Mouse (Mus musculus) heart, embryonic 12.5 days (tissue): ENCODE results near the gene Rbbp9. TPM values are rescaled to one million over a fixed set of nuclear protein-coding genes. Genes with fewer than 3 reads are reported as not detected.
"Not testable (repeated sequence)": the region's sequence is repeated elsewhere in the genome, so short reads cannot be mapped to it uniquely, and the experiment has no call there.

Experiments
- ATAC-seq: fragments of 200-750 bp; cut with Nextera tagmentation; 2 replicates; pipeline ENCODE4 v1.8.0; 2017; ENCODE audit warnings: moderate TSS enrichment, moderate library complexity; ENCODE audit not compliant: insufficient number of reproducible peaks, low FRiP score
- H3K27ac ChIP-seq: fragments of 300-500 bp; sonication (generic); 2 replicates; pipeline ENCODE4 v1.5.1; 2016; ENCODE audit warnings: mild to moderate bottlenecking, moderate library complexity; ENCODE audit not compliant: poor library complexity, severe bottlenecking
- H3K27me3 ChIP-seq: fragments of 300-500 bp; sonication (generic); replicated peaks from 2 replicates; pipeline ENCODE4 v1.6.1; 2016; ENCODE audit warnings: mild to moderate bottlenecking, moderate library complexity
- H3K36me3 ChIP-seq: fragments of 300-500 bp; sonication (generic); 2 replicates; pipeline ENCODE4 v1.6.1; 2016; ENCODE audit warnings: mild to moderate bottlenecking, moderate library complexity
- H3K4me1 ChIP-seq: fragments of 300-500 bp; sonication (generic); replicated peaks from 2 replicates; pipeline ENCODE4 v1.6.1; 2016; ENCODE audit warnings: mild to moderate bottlenecking
- H3K4me2 ChIP-seq: fragments of 300-500 bp; sonication (generic); 2 replicates; pipeline ENCODE4 v1.6.1; 2016; ENCODE audit warnings: mild to moderate bottlenecking, moderate library complexity
- H3K4me3 ChIP-seq: fragments of 300-500 bp; sonication (generic); 2 replicates; pipeline ENCODE4 v1.5.1; 2016; ENCODE audit warnings: mild to moderate bottlenecking
- H3K9ac ChIP-seq: fragments of 300-500 bp; sonication (generic); 2 replicates; pipeline ENCODE4 v1.6.1; 2016; ENCODE audit warnings: mild to moderate bottlenecking, moderate library complexity
- H3K9me3 ChIP-seq: fragments of 300-500 bp; sonication (generic); replicated peaks from 2 replicates; pipeline ENCODE4 v1.6.1; 2016; ENCODE audit warnings: mild to moderate bottlenecking, moderate library complexity
- WGBS: fragments of 180-500 bp; shearing (Covaris S2); methylation state at CpG from one replicate; pipeline ENCODE4 v1.1.7; 2016; 5-methylcytosine and 5-hydroxymethylcytosine counted together
- polyA plus RNA-seq: library from polyadenylated mRNA; unstranded; fragments of >200 nt; fragmentation: Nextera tagmentation; extraction: Ambion mirVana; gene quantifications from 2 replicates; pipeline ENCODE4 v1.2.1, GENCODE M21; 2016

Gene Rbbp9
- polyA plus RNA-seq = 35.8 and 38.0 TPM in 2 replicates

DNA sequence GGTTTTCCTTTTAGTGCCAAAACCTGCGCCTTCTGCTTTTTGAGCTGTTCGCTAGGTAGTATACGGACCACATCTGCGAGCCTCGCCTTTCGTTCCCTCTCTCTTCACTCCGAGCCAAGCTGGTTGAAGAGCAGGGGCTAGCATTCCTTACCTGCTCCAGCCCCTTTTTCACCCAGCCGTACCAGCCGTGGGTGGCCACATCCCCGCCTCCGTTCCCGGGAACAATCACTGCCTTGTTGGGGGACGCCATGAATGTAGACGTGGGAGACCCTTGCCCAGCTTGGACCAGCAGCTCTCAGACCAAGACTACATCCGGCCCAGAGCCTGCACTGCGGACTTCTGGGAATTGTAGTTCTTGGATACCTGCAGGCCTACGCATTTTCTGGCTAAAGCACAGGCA, at the start of gene Rbbp9:
Gene Rbbp9, minus strand, starts transcription at position 341 of the 400 bp plus-strand sequence.
- peak within 1 kb of the TSS; percentile 67 for H3K4me2 ChIP-seq
- peak; percentile 88 for ATAC-seq
- H3K4me1 ChIP-seq = peaks cover 6% of the 10 kb centered on the region; the same call in 1 of the 2 replicates
- H3K9ac ChIP-seq = peak within 1 kb of the TSS; percentile 80
- H3K27ac ChIP-seq = peak within 1 kb of the TSS; percentile 49; the same call in 1 of the 2 replicates
- H3K27me3 ChIP-seq = no peaks in the 10 kb centered on the region
- H3K9me3 ChIP-seq = no peaks in the 10 kb centered on the region
- peaks cover 20% of the 10 kb centered on the region for H3K36me3 ChIP-seq
- peak within 1 kb of the TSS; percentile 65 for H3K4me3 ChIP-seq
- WGBS = under 1% methylated on average over 17 of the region's 17 CpGs

DNA sequence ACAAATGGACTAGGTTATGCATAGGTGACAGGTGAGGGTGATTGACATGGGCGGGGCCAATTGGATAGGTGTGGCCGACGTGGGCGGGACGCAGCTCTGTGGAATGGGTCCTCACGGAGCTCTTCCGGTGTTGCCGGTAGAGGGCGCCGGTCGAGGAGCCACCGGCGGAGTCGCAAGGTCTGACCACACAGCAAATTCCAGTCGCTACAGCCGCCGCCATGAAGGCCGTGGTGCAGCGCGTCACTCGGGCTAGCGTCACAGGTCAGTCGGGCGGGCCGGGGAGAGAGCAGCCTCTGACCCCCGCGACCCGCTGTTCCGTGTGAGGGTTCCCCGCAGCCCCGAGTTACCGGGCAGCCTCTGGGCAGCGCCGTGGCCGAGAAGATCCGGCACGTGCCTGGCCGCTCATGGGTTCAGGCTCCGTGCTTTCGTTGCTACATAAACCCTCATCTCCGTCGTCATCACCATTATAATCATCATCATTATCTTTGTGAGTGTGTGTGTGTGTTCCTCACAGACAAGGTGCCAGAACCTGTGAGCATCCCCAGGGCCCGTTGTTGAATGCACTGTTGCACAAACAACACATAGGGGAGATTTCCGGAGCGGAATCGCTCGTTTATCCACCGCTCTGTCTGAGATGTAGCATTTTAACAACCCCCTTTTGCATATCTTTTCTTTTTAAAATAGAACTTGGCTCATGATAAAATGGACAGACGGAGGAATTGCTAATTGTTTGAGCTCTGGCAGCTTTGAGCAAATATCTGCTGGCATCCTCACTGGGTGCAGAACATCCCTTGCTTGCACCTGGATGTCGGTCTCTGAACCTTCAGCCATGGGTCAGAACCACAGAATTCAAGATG, 49.4 kb upstream of the Rbbp9 start, which contains the start of gene Dtd1:
Gene Dtd1, plus strand, starts transcription at position 67 of the 857 bp plus-strand sequence.
- peak within 1 kb of the TSS; percentile 86 for H3K9ac ChIP-seq
- H3K27me3 ChIP-seq = no peaks in the 10 kb centered on the region
- no peaks in the 10 kb centered on the region for H3K36me3 ChIP-seq
- peak within 1 kb of the TSS; percentile 77 for H3K4me3 ChIP-seq
- peak; percentile 96 for ATAC-seq
- no peaks in the 10 kb centered on the region for H3K9me3 ChIP-seq
- peak within 1 kb of the TSS; percentile 70 for H3K4me2 ChIP-seq
- H3K27ac ChIP-seq = no peak within 1 kb of the TSS
- 3% methylated on average over 48 of the region's 50 CpGs for WGBS
- no peaks in the 10 kb centered on the region for H3K4me1 ChIP-seq

DNA sequence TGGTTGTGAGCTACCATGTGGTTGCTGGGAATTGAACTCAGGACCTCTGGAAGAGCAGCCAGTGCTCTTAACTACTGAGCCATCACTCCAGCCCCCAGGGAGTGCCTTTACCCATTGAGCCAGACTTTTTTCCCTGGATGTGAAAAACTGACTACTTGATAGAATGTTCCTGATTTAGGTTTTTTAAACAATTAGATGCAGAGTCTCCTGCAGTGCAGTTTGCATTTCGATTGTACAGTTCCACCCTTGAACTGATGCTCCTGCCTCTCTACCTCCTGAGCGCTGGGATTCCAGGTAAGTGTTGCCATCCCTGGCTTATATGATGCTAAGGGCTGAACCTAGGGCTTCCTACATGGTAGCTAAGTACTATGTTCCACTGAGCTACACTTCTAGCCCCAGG, 47.3 kb upstream of the Rbbp9 start:
- H3K27me3 ChIP-seq = no peaks in the 10 kb centered on the region
- H3K9ac ChIP-seq = no peak overlapping the region
- no peak overlapping the region for H3K27ac ChIP-seq
- 74% methylated on average over 2 of the region's 2 CpGs for WGBS
- H3K36me3 ChIP-seq = no peaks in the 10 kb centered on the region
- no peaks in the 10 kb centered on the region for H3K9me3 ChIP-seq
- no peak overlapping the region for H3K4me3 ChIP-seq
- no peak for ATAC-seq
- no peak overlapping the region for H3K4me2 ChIP-seq
- H3K4me1 ChIP-seq = no peaks in the 10 kb centered on the region

DNA sequence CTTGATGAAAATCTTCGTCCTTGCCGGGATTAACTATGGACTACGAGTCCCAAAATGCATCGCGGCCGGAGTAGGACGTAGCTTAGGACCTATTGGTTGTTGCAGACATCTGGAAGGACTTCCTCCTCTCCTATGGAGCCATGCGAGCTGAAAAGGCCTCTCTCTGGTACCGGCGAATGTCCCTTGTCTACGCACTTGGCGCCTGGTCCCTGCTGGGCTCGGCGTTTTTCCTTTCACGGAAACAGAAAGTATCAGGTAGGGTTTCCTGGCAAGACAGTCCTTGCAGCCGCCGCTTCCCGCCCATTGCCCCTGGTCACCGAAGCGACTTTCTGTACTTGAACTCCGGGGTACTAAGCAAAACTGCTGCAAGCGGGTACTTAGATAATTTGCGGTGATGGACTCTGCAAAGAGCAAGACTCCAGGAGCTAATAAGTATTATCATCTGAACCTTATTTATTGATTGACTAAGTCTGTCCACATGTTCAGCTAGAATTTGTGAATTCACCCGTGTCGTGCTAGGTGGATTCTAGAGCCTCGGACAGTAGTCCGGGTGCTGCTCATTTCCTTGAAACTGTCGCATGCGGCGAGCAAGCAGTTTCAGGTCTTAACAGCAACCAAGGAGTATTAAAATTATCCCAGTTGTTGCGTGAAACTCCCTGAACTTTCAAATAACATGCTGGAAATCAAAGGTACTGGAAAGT, 43.4 kb upstream of the Rbbp9 start, which contains the start of gene Smim26:
Gene Smim26, plus strand, starts transcription at position 104 of the 701 bp plus-strand sequence.
- Histone ChIP-seq H3K9ac (peak within 1 kb of the TSS; percentile 73), H3K4me2 (peak within 1 kb of the TSS; percentile 77), H3K4me3 (peak within 1 kb of the TSS; percentile 62), H3K27ac (peak within 1 kb of the TSS; percentile 24; the same call in 1 of the 2 replicates), H3K36me3 (peaks cover 12% of the 10 kb centered on the region), H3K9me3 (no peaks in the 10 kb centered on the region), H3K4me1 (no peaks in the 10 kb centered on the region), H3K27me3 (no peaks in the 10 kb centered on the region)
- WGBS = 1% methylated on average over 31 of the region's 31 CpGs
- peak; percentile 92 for ATAC-seq

DNA sequence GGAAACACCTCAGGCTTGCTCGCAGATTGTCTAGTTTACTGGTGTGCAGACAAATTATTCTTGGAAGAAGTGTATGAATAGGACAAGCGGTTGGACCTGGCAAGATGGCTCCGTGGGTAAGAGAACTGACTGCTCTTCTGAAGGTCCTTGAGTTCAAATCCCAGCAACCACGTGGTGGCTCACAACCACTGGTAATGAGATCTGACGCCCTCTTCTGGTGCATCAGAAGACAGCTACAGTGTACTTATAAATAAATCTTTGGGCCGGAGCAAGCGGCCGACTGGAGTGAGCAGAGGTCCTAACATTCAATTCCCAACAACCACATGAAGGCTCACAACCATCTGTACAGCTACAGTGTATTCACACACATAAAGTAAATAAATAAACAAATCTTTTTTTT, 42.4 kb upstream of the Rbbp9 start:
- H3K4me2 ChIP-seq, H3K4me1 ChIP-seq, H3K27ac ChIP-seq, H3K4me3 ChIP-seq, ATAC-seq, H3K9ac ChIP-seq, H3K9me3 ChIP-seq, H3K27me3 ChIP-seq: not testable (repeated sequence)
- H3K36me3 ChIP-seq = peaks cover 22% of the 10 kb centered on the region
- 66% methylated on average over 8 of the region's 8 CpGs for WGBS

DNA sequence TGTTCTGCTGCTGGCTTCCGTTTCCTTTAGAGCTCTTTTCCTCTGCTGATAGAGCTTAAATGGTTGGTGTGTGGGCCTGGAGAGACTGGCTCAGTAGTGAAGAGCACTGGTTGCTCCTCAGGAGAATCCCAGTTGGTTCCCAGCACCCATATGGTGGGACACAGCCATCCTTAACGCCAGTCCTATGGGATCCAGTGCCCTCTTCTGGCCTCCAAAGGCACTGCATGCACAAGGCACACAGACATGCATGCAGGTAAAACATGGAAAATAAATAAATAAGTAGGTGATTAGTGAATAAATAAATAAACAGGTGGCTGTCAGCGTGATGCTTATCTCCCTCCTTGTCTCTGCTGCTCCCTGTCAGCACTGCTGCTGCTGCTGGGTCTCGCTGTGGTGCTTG, 38.1 kb upstream of the Rbbp9 start:
- ATAC-seq = no peak
- H3K36me3 ChIP-seq = peaks cover 61% of the 10 kb centered on the region
- H3K4me2 ChIP-seq = no peak overlapping the region
- H3K27ac ChIP-seq = no peak overlapping the region
- H3K9me3 ChIP-seq = peaks cover 4% of the 10 kb centered on the region
- H3K4me3 ChIP-seq = no peak overlapping the region
- no peaks in the 10 kb centered on the region for H3K4me1 ChIP-seq
- no peak overlapping the region for H3K9ac ChIP-seq
- WGBS = 74% methylated on average over 4 of the region's 4 CpGs
- H3K27me3 ChIP-seq = no peaks in the 10 kb centered on the region

DNA sequence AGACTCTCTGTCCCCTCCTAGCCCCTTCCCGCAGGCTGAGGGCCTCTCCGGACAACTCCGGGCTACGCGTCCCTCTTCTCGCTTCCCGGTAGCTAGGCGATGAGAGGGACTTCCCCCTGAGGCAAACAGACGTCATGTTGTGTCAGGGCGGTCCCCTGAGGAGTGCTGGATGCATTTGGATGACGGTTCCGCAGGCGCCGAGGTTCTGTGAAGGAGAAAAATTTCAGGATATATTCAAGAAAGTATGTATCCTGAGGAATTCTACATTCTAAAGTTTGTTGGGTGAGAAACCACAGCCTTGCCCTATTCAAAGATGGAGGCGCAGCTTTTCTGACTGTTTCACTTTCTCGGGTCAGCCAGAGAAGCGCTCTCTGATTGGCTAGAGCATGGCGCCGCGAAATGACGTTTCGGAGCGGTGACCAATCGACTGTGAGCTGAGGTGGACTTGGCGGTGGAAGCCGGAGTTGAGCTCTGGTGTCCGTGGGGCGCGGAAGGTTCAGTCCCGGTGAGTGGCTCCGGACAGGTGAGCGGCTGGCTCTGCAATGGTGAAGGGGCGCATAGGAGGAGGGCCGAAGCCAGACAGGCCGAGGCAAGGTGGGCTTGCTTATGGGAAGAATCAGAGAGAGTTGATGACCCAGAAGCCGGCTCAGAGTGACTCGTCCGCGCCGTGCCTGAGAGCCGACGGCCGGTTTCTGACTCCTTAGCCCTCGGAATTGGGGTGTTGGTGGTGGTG, 5.3 kb upstream of the Rbbp9 start, which contains the start of gene Sec23b:
Gene Sec23b, plus strand, starts transcription at position 410 of the 733 bp plus-strand sequence.
- Histone ChIP-seq H3K9ac (peak within 1 kb of the TSS; percentile 87), H3K4me2 (peak within 1 kb of the TSS; percentile 70), H3K27ac (peak within 1 kb of the TSS; percentile 93), H3K27me3 (no peaks in the 10 kb centered on the region), H3K9me3 (no peaks in the 10 kb centered on the region), H3K4me1 (peaks cover 4% of the 10 kb centered on the region), H3K4me3 (peak within 1 kb of the TSS; percentile 90), H3K36me3 (peaks cover 13% of the 10 kb centered on the region)
- under 1% methylated on average over 44 of the region's 44 CpGs for WGBS
- ATAC-seq = peak; percentile 99

DNA sequence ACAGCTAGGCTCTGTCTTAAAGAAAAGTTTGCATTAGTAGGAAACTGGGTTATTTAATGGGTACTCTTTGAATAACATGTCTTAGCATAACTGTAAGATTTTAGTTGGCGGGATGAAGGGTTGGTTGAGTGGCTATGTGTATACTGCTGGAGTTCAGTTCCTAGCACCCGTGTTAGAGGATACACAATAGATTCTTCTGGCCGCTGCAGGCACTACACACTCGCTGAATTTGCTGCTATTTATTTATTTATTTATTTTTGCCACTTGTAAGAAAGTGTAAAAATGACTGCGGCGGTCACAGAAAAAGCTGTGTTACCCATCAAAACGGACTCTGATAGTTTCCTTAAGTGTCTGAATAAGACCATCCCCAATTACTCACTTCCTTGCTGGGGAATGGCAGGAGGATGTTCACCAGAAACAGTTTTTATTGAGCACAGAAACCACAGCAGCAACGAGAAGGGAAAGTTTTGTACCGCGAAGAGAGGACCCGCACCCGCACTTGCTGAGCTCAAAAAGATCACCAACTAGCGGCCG, 4.7 kb upstream of the Rbbp9 start:
- H3K4me3 ChIP-seq = peak overlapping the region; percentile 90
- peak overlapping the region; percentile 61 for H3K4me2 ChIP-seq
- H3K9ac ChIP-seq = peak overlapping the region; percentile 65
- peaks cover 12% of the 10 kb centered on the region for H3K36me3 ChIP-seq
- H3K9me3 ChIP-seq = no peaks in the 10 kb centered on the region
- WGBS = 2% methylated on average over 14 of the region's 14 CpGs
- no peaks in the 10 kb centered on the region for H3K27me3 ChIP-seq
- H3K27ac ChIP-seq = peak overlapping the region; percentile 93
- peaks cover 4% of the 10 kb centered on the region for H3K4me1 ChIP-seq
- no peak for ATAC-seq

DNA sequence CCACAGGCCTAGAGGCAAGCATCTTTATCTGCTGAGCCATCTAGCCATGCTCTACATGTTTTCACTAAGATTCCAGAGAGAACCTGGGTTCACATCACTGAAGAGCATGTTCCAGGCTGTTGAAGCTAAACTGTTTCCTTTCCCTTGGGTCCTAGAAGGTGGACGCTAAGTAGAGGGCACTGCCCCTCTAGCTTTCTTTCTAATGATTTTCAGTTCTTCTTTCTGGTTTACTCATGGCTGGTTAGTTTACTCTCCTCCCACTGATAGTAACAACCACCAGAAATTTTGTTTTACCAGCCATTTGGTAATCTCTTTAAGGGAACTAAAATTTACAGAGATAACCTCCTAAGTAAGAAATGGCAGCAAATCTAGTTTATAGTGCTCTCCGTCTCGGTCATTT, 3.2 kb upstream of the Rbbp9 start:
- Histone ChIP-seq H3K27me3 (no peaks in the 10 kb centered on the region), H3K9me3 (no peaks in the 10 kb centered on the region), H3K9ac (no peak overlapping the region), H3K36me3 (no peaks in the 10 kb centered on the region), H3K27ac (no peak overlapping the region), H3K4me2 (no peak overlapping the region), H3K4me1 (peaks cover 4% of the 10 kb centered on the region), H3K4me3 (no peak overlapping the region)
- no peak for ATAC-seq
- 88% methylated on average over 3 of the region's 3 CpGs for WGBS

DNA sequence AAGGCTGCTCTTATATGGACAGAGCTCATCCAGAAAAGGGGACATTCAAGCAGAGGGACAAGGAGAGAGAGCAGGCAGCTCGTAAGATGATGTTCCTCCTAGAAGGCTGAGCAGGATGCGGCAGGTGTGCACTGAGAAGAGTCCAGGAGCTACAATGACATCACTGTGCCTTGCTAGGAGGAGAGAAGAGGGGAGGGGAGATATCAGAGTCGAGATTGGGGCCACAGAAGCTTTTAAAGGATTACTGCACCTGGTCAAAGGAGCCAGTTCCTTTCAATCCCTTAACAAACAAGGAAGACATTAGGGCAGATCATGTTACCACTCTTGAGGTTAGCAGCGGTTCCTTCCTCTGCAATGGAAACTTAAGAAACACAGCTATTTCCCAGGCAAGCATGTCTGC, 3.1 kb downstream of the Rbbp9 start:
- Histone ChIP-seq H3K36me3 (peaks cover 41% of the 10 kb centered on the region), H3K4me2 (no peak overlapping the region), H3K27ac (no peak overlapping the region), H3K9me3 (no peaks in the 10 kb centered on the region), H3K27me3 (no peaks in the 10 kb centered on the region), H3K9ac (no peak overlapping the region), H3K4me1 (peaks cover 19% of the 10 kb centered on the region; the same call in 1 of the 2 replicates), H3K4me3 (no peak overlapping the region)
- 80% methylated on average over 4 of the region's 4 CpGs for WGBS
- ATAC-seq = no peak
